Mouse (Mus musculus): ENCODE measurements around the gene Ubp1. TPM values are rescaled to one million over a fixed set of nuclear protein-coding genes. Genes with fewer than 3 reads are reported as not detected.
"Not testable (repeated sequence)": the region's sequence is repeated elsewhere in the genome, so short reads cannot be mapped to it uniquely, and the experiment has no call there.

The Ubp1 gene
- 77.1 and 96.4 TPM in 2 replicates for polyA plus RNA-seq (2011; ENCODE audit: insufficient read length, low read depth, missing spikeins)

- Histone ChIP-seq H3K4me1 (ENCODE audit: control insufficient read depth, insufficient read depth, low read length) (peaks cover 8% of the 10 kb centered on the region), H3K4me3 (ENCODE audit: insufficient read depth, low read length) (peak within 1 kb of the TSS; percentile 89), H3K27ac (ENCODE audit: insufficient read depth, low read length) (peak within 1 kb of the TSS; percentile 80)
- TF ChIP-seq CTCF (IDR thresholded peaks at IDR 0.05; ENCODE audit: borderline replicate concordance, insufficient read depth, low read length) (no peak), POLR2A (IDR thresholded peaks at IDR 0.05; ENCODE audit: low read depth, low read length) (peak; percentile 58; the same call in 1 of the 2 replicates)
Observed at GRCm38 (mm10) chr9:113930534-113931374, at the start of gene Ubp1. Gene Ubp1 (plus strand): TSS chr9:113930934.

GRCm38 (mm10) chr9:113894903-113895302 is 35.8 kb upstream of the Ubp1 start:
- Histone ChIP-seq H3K4me1 (ENCODE audit: control insufficient read depth, insufficient read depth, low read length) (no peaks in the 10 kb centered on the region), H3K4me3 (ENCODE audit: insufficient read depth, low read length) (no peak overlapping the region), H3K27ac (ENCODE audit: insufficient read depth, low read length) (no peak overlapping the region)
- TF ChIP-seq CTCF (IDR thresholded peaks at IDR 0.05; ENCODE audit: borderline replicate concordance, insufficient read depth, low read length) (no peak), POLR2A (IDR thresholded peaks at IDR 0.05; ENCODE audit: low read depth, low read length) (no peak)

- Histone ChIP-seq H3K4me3 (ENCODE audit: insufficient read depth, low read length) (no peak overlapping the region), H3K27ac (ENCODE audit: insufficient read depth, low read length) (no peak overlapping the region), H3K4me1 (ENCODE audit: control insufficient read depth, insufficient read depth, low read length) (no peaks in the 10 kb centered on the region)
- TF ChIP-seq POLR2A (IDR thresholded peaks at IDR 0.05; ENCODE audit: low read depth, low read length) (no peak), CTCF (IDR thresholded peaks at IDR 0.05; ENCODE audit: borderline replicate concordance, insufficient read depth, low read length) (no peak)
Observed at GRCm38 (mm10) chr9:113903136-113903535, 27.6 kb upstream of the Ubp1 start.

- H3K27ac ChIP-seq (ENCODE audit: insufficient read depth, low read length); H3K4me1 ChIP-seq (ENCODE audit: control insufficient read depth, insufficient read depth, low read length); H3K4me3 ChIP-seq (ENCODE audit: insufficient read depth, low read length): not testable (repeated sequence)
Observed at GRCm38 (mm10) chr9:113904315-113904714, 26.4 kb upstream of the Ubp1 start.

- no peak overlapping the region for H3K27ac ChIP-seq (ENCODE audit: insufficient read depth, low read length)
- TF ChIP-seq CTCF (IDR thresholded peaks at IDR 0.05; ENCODE audit: borderline replicate concordance, insufficient read depth, low read length) (no peak), POLR2A (IDR thresholded peaks at IDR 0.05; ENCODE audit: low read depth, low read length) (no peak)
- no peak overlapping the region for H3K4me3 ChIP-seq (ENCODE audit: insufficient read depth, low read length)
- no peaks in the 10 kb centered on the region for H3K4me1 ChIP-seq (ENCODE audit: control insufficient read depth, insufficient read depth, low read length)
Observed at GRCm38 (mm10) chr9:113915789-113916188, 14.9 kb upstream of the Ubp1 start.

- no peak for TF ChIP-seq POLR2A (IDR thresholded peaks at IDR 0.05; ENCODE audit: low read depth, low read length)
- no peak for TF ChIP-seq CTCF (IDR thresholded peaks at IDR 0.05; ENCODE audit: borderline replicate concordance, insufficient read depth, low read length)
- H3K4me3 ChIP-seq (ENCODE audit: insufficient read depth, low read length): no peak overlapping the region
- no peak overlapping the region for H3K27ac ChIP-seq (ENCODE audit: insufficient read depth, low read length)
- H3K4me1 ChIP-seq (ENCODE audit: control insufficient read depth, insufficient read depth, low read length): no peaks in the 10 kb centered on the region; the same call in 1 of the 2 replicates
Observed at GRCm38 (mm10) chr9:113922677-113923076, 8.1 kb upstream of the Ubp1 start.

- no peak for TF ChIP-seq POLR2A (IDR thresholded peaks at IDR 0.05; ENCODE audit: low read depth, low read length)
- no peak for TF ChIP-seq CTCF (IDR thresholded peaks at IDR 0.05; ENCODE audit: borderline replicate concordance, insufficient read depth, low read length)
- Histone ChIP-seq H3K4me3 (ENCODE audit: insufficient read depth, low read length) (no peak overlapping the region), H3K27ac (ENCODE audit: insufficient read depth, low read length) (no peak overlapping the region), H3K4me1 (ENCODE audit: control insufficient read depth, insufficient read depth, low read length) (no peaks in the 10 kb centered on the region; the same call in 1 of the 2 replicates)
Observed at GRCm38 (mm10) chr9:113924883-113925282, 5.9 kb upstream of the Ubp1 start.

GRCm38 (mm10) chr9:113928591-113928990 is 2.1 kb upstream of the Ubp1 start:
- H3K27ac ChIP-seq (ENCODE audit: insufficient read depth, low read length): no peak overlapping the region
- TF ChIP-seq CTCF (IDR thresholded peaks at IDR 0.05; ENCODE audit: borderline replicate concordance, insufficient read depth, low read length) (no peak), POLR2A (IDR thresholded peaks at IDR 0.05; ENCODE audit: low read depth, low read length) (no peak)
- peaks cover 4% of the 10 kb centered on the region; the same call in 1 of the 2 replicates for H3K4me1 ChIP-seq (ENCODE audit: control insufficient read depth, insufficient read depth, low read length)
- no peak overlapping the region for H3K4me3 ChIP-seq (ENCODE audit: insufficient read depth, low read length)

GRCm38 (mm10) chr9:113929676-113930075 is 1.1 kb upstream of the Ubp1 start:
- TF ChIP-seq POLR2A (IDR thresholded peaks at IDR 0.05; ENCODE audit: low read depth, low read length): no peak
- TF ChIP-seq CTCF (IDR thresholded peaks at IDR 0.05; ENCODE audit: borderline replicate concordance, insufficient read depth, low read length): no peak
- Histone ChIP-seq H3K4me3 (ENCODE audit: insufficient read depth, low read length) (peak overlapping the region; percentile 46; the same call in 1 of the 2 replicates), H3K27ac (ENCODE audit: insufficient read depth, low read length) (no peak overlapping the region), H3K4me1 (ENCODE audit: control insufficient read depth, insufficient read depth, low read length) (peaks cover 5% of the 10 kb centered on the region; the same call in 1 of the 2 replicates)

- Histone ChIP-seq H3K27ac (ENCODE audit: insufficient read depth, low read length) (peak overlapping the region; percentile 39), H3K4me3 (ENCODE audit: insufficient read depth, low read length) (peak overlapping the region; percentile 89), H3K4me1 (ENCODE audit: control insufficient read depth, insufficient read depth, low read length) (peaks cover 9% of the 10 kb centered on the region)
- TF ChIP-seq CTCF (IDR thresholded peaks at IDR 0.05; ENCODE audit: borderline replicate concordance, insufficient read depth, low read length) (no peak), POLR2A (IDR thresholded peaks at IDR 0.05; ENCODE audit: low read depth, low read length) (no peak)
Observed at GRCm38 (mm10) chr9:113931375-113932099, 803 bp downstream of the Ubp1 start.

All from embryonic fibroblast, embryonic 13.5 days (primary cell).